Mouse (Mus musculus) G1E (cell line): Measurements from ENCODE around the gene Mydgf.

Source experiments
- CTCF ChIP-seq: IDR thresholded peaks from 2 replicates; pipeline ENCODE4 v1.5.1; 2012; ENCODE audit warnings: low read depth, low read length, inconsistent platforms, mixed read lengths
- GATA1 ChIP-seq: IDR thresholded peaks from 2 replicates; pipeline ENCODE4 v1.6.1; 2012; ENCODE audit warnings: borderline replicate concordance, low read length, inconsistent platforms, mixed read lengths
- GATA2 ChIP-seq: IDR thresholded peaks from 2 replicates; pipeline ENCODE4 v1.6.1; 2012; ENCODE audit warnings: low read depth, low read length, inconsistent platforms, borderline replicate concordance

DNA sequence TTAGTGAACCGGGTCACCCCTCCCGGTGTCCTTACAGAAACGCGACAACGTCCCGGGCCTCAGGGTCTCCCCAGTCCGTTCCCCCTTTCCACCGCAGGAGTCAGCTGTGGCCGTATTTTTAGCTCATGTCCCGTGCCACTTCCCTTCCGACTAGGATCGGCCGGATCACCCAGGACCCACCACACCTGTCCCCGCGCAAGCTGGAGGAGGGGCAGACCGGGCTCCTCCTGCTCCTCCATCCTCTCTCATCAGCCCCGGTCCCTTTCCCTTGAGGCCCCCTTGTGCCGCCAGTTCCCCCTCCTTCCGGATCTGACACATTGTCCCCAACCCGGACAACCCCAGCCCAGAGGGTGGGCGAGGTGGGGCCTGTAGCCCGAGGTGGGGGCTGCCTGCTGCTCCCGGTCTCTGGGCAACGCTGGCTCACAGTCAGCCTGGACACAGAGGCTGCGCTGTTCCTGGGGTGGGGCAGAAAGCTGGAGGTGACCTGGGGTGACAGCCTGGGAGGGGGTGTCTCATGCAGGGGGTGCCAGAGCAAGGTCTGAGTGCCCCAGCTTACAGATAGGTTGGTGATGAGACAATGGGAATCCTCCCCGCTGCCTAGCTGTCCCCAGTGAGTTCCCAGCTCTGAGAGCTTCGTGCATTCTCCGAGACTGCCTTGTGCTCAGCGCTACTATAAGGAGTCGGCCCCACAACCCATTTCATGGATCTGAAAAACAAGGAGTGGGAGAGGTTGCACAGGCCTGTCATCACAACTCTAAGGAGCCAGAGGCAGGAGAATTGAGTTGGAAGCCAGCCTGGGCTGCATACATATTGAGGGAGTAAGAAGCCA, 34.7 kb downstream of the Mydgf start:
- TF ChIP-seq GATA1: no peak
- TF ChIP-seq CTCF: no peak
- TF ChIP-seq GATA2: no peak
